Mouse (Mus musculus): ENCODE measurements around the gene H2afz. TPM values are rescaled to one million over a fixed set of nuclear protein-coding genes. Genes with fewer than 3 reads are reported as not detected.

Gene H2afz
- polyA plus RNA-seq, 1 experiment from 2014 or later = 1,983 TPM

- peaks cover 6% of the 10 kb centered on the region for H3K4me1 ChIP-seq (ENCODE audit: control insufficient read depth, insufficient read depth, low read length)
- no peaks in the 10 kb centered on the region for H3K9me3 ChIP-seq (replicated peaks; ENCODE audit: control insufficient read depth, low read length)
- peak; percentile 39 for DNase-seq (ENCODE audit: low spot score)
- peak overlapping the region; percentile 82 for H3K4me3 ChIP-seq (ENCODE audit: low read depth, low read length)
- ATAC-seq = no peak; the same call in 1 of the 2 replicates
- H3K4me2 ChIP-seq (ENCODE audit: low read length) = peak overlapping the region; percentile 81
- peaks cover 11% of the 10 kb centered on the region; the same call in 1 of the 2 replicates for H3K36me3 ChIP-seq (ENCODE audit: control insufficient read depth, insufficient read depth, low read length)
- H3K27me3 ChIP-seq (replicated peaks; ENCODE audit: control insufficient read depth, insufficient read depth, low read length) = no peaks in the 10 kb centered on the region
- peak overlapping the region; percentile 97 for H3K27ac ChIP-seq (ENCODE audit: low read depth, low read length)
- H3K9ac ChIP-seq (ENCODE audit: low read length) = peak overlapping the region; percentile 98
- WGBS = 3% methylated on average over 26 of the region's 26 CpGs
These were observed 4.0 kb downstream of the H2afz start for GRCm38 (mm10) chr3:137868094-137868913.

DNA sequence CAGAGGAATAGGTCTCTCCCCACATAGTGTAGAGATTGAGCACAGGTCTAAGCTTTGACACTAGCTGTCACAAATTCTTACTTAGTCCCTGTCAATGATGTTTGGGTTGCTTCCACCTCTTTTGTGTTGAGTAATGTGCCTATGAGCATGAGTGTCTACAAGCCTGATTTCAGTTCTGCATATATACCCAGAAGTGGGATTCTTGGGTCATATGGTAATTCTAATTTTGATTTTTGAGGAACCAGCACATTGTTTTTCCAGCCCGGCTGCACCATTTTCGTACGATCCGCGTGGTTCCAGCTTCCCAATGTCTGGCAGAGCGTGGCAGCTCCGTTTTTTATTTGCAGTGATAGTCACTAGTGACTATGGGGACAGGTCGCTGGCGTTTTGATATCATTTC is 5.1 kb downstream of the H2afz start:
- Histone ChIP-seq H3K9ac (ENCODE audit: low read length) (no peak overlapping the region), H3K36me3 (ENCODE audit: control insufficient read depth, insufficient read depth, low read length) (peaks cover 11% of the 10 kb centered on the region; the same call in 1 of the 2 replicates), H3K27ac (ENCODE audit: low read depth, low read length) (no peak overlapping the region), H3K4me2 (ENCODE audit: low read length) (no peak overlapping the region), H3K9me3 (replicated peaks; ENCODE audit: control insufficient read depth, low read length) (no peaks in the 10 kb centered on the region), H3K27me3 (replicated peaks; ENCODE audit: control insufficient read depth, insufficient read depth, low read length) (no peaks in the 10 kb centered on the region), H3K4me3 (ENCODE audit: low read depth, low read length) (no peak overlapping the region), H3K4me1 (ENCODE audit: control insufficient read depth, insufficient read depth, low read length) (peaks cover 6% of the 10 kb centered on the region)
- WGBS = 95% methylated on average over 9 of the region's 9 CpGs
- no peak for DNase-seq (ENCODE audit: low spot score)
- ATAC-seq = no peak

- Histone ChIP-seq H3K4me3 (ENCODE audit: low read depth, low read length) (no peak overlapping the region), H3K36me3 (ENCODE audit: control insufficient read depth, insufficient read depth, low read length) (no peaks in the 10 kb centered on the region), H3K9me3 (replicated peaks; ENCODE audit: control insufficient read depth, low read length) (no peaks in the 10 kb centered on the region), H3K9ac (ENCODE audit: low read length) (no peak overlapping the region), H3K4me1 (ENCODE audit: control insufficient read depth, insufficient read depth, low read length) (no peaks in the 10 kb centered on the region), H3K27me3 (replicated peaks; ENCODE audit: control insufficient read depth, insufficient read depth, low read length) (no peaks in the 10 kb centered on the region), H3K27ac (ENCODE audit: low read depth, low read length) (no peak overlapping the region), H3K4me2 (ENCODE audit: low read length) (no peak overlapping the region)
- DNase-seq (ENCODE audit: low spot score) = no peak
- no peak for ATAC-seq
- 94% methylated on average over 3 of the region's 3 CpGs for WGBS
These were observed 15.0 kb downstream of the H2afz start for GRCm38 (mm10) chr3:137879313-137879712.

- H3K27me3 ChIP-seq (replicated peaks; ENCODE audit: control insufficient read depth, insufficient read depth, low read length) = no peaks in the 10 kb centered on the region
- DNase-seq (ENCODE audit: low spot score) (no peak), ATAC-seq (no peak)
- H3K4me3 ChIP-seq (ENCODE audit: low read depth, low read length) = no peak overlapping the region
- H3K4me2 ChIP-seq (ENCODE audit: low read length) = no peak overlapping the region
- WGBS = 71% methylated on average over 4 of the region's 4 CpGs
- no peak overlapping the region for H3K9ac ChIP-seq (ENCODE audit: low read length)
- H3K27ac ChIP-seq (ENCODE audit: low read depth, low read length) = no peak overlapping the region
- H3K36me3 ChIP-seq (ENCODE audit: control insufficient read depth, insufficient read depth, low read length) = no peaks in the 10 kb centered on the region
- H3K4me1 ChIP-seq (ENCODE audit: control insufficient read depth, insufficient read depth, low read length) = no peaks in the 10 kb centered on the region
- H3K9me3 ChIP-seq (replicated peaks; ENCODE audit: control insufficient read depth, low read length) = no peaks in the 10 kb centered on the region
These were observed 15.9 kb downstream of the H2afz start for GRCm38 (mm10) chr3:137880109-137880748.

GRCm38 (mm10) chr3:137881093-137881492 is 16.8 kb downstream of the H2afz start:
- no peak for ATAC-seq
- H3K27me3 ChIP-seq (replicated peaks; ENCODE audit: control insufficient read depth, insufficient read depth, low read length) = no peaks in the 10 kb centered on the region
- DNase-seq (ENCODE audit: low spot score) = no peak
- no peaks in the 10 kb centered on the region for H3K4me1 ChIP-seq (ENCODE audit: control insufficient read depth, insufficient read depth, low read length)
- no peak overlapping the region for H3K9ac ChIP-seq (ENCODE audit: low read length)
- no peaks in the 10 kb centered on the region for H3K9me3 ChIP-seq (replicated peaks; ENCODE audit: control insufficient read depth, low read length)
- no peak overlapping the region for H3K27ac ChIP-seq (ENCODE audit: low read depth, low read length)
- no peak overlapping the region for H3K4me2 ChIP-seq (ENCODE audit: low read length)
- 90% methylated on average over 5 of the region's 5 CpGs for WGBS
- H3K36me3 ChIP-seq (ENCODE audit: control insufficient read depth, insufficient read depth, low read length) = no peaks in the 10 kb centered on the region
- H3K4me3 ChIP-seq (ENCODE audit: low read depth, low read length) = no peak overlapping the region

DNA sequence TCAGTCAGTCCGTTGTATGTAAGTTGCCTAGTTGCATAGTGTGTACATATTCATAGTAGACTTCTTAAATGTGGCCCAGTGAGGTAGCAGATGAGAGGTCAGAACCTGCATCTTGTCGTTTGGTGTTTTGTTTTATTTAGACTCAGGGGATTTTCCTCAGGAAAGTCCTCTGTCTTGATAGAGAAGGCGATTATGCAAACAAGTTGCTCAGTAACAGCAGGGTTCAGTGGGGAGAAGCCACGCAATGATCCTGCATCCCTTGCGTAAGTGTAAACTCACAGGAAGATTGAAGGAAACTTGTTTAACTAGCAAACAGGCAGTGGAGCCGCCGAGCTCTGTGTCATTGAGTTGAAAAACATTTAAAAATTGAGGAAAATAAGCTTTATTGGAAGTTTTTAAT is 23.7 kb downstream of the H2afz start:
- no peak overlapping the region for H3K4me2 ChIP-seq (ENCODE audit: low read length)
- H3K9me3 ChIP-seq (replicated peaks; ENCODE audit: control insufficient read depth, low read length) = no peaks in the 10 kb centered on the region
- H3K27me3 ChIP-seq (replicated peaks; ENCODE audit: control insufficient read depth, insufficient read depth, low read length) = no peaks in the 10 kb centered on the region
- DNase-seq (ENCODE audit: low spot score) = no peak
- peaks cover 11% of the 10 kb centered on the region; the same call in 1 of the 2 replicates for H3K36me3 ChIP-seq (ENCODE audit: control insufficient read depth, insufficient read depth, low read length)
- no peak for ATAC-seq
- H3K4me1 ChIP-seq (ENCODE audit: control insufficient read depth, insufficient read depth, low read length) = no peaks in the 10 kb centered on the region; the same call in 1 of the 2 replicates
- H3K27ac ChIP-seq (ENCODE audit: low read depth, low read length) = no peak overlapping the region
- no peak overlapping the region for H3K9ac ChIP-seq (ENCODE audit: low read length)
- H3K4me3 ChIP-seq (ENCODE audit: low read depth, low read length) = no peak overlapping the region
- 51% methylated on average over 7 of the region's 7 CpGs for WGBS

DNA sequence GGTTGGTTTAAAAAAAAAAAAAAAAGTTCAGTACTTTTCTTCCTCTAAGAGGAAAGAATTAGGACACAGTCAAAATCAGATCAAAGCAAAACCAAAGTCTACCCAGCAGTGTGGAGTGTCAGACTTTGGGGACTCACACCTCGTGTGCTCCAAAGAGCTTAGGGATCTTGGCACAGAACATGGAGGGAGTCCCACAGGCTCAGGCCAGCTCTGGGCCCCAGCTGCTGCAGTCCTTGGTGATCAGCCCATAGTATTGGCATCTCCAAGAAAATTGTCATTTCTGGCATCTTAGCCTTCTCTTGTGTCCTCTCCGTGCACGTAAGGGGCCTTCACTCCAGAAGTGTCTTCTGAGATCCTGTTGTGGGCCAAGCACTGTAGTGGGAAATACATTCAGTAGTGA is 26.8 kb downstream of the H2afz start:
- no peak for DNase-seq (ENCODE audit: low spot score)
- 83% methylated on average over 3 of the region's 3 CpGs for WGBS

GRCm38 (mm10) chr3:137892118-137892517 is 27.8 kb downstream of the H2afz start:
- peaks cover 27% of the 10 kb centered on the region; the same call in 1 of the 2 replicates for H3K36me3 ChIP-seq (ENCODE audit: control insufficient read depth, insufficient read depth, low read length)
- H3K9ac ChIP-seq (ENCODE audit: low read length) = no peak overlapping the region
- H3K4me2 ChIP-seq (ENCODE audit: low read length) = no peak overlapping the region
- H3K4me1 ChIP-seq (ENCODE audit: control insufficient read depth, insufficient read depth, low read length) = no peaks in the 10 kb centered on the region; the same call in 1 of the 2 replicates
- H3K27ac ChIP-seq (ENCODE audit: low read depth, low read length) = no peak overlapping the region
- DNase-seq (ENCODE audit: low spot score) = no peak
- no peaks in the 10 kb centered on the region for H3K9me3 ChIP-seq (replicated peaks; ENCODE audit: control insufficient read depth, low read length)
- ATAC-seq = peak; percentile 50
- WGBS = 74% methylated on average over 4 of the region's 4 CpGs
- H3K27me3 ChIP-seq (replicated peaks; ENCODE audit: control insufficient read depth, insufficient read depth, low read length) = no peaks in the 10 kb centered on the region
- H3K4me3 ChIP-seq (ENCODE audit: low read depth, low read length) = no peak overlapping the region

More for the DNA sequence above, 26.8 kb downstream of the H2afz start:
- ATAC-seq = no peak
- no peak overlapping the region for H3K9ac ChIP-seq (ENCODE audit: low read length)
- H3K4me3 ChIP-seq (ENCODE audit: low read depth, low read length) = no peak overlapping the region
- H3K4me1 ChIP-seq (ENCODE audit: control insufficient read depth, insufficient read depth, low read length) = no peaks in the 10 kb centered on the region; the same call in 1 of the 2 replicates
- no peak overlapping the region for H3K4me2 ChIP-seq (ENCODE audit: low read length)
- no peak overlapping the region for H3K27ac ChIP-seq (ENCODE audit: low read depth, low read length)
- peaks cover 24% of the 10 kb centered on the region; the same call in 1 of the 2 replicates for H3K36me3 ChIP-seq (ENCODE audit: control insufficient read depth, insufficient read depth, low read length)
- H3K9me3 ChIP-seq (replicated peaks; ENCODE audit: control insufficient read depth, low read length) = no peaks in the 10 kb centered on the region
- no peaks in the 10 kb centered on the region for H3K27me3 ChIP-seq (replicated peaks; ENCODE audit: control insufficient read depth, insufficient read depth, low read length)

DNA sequence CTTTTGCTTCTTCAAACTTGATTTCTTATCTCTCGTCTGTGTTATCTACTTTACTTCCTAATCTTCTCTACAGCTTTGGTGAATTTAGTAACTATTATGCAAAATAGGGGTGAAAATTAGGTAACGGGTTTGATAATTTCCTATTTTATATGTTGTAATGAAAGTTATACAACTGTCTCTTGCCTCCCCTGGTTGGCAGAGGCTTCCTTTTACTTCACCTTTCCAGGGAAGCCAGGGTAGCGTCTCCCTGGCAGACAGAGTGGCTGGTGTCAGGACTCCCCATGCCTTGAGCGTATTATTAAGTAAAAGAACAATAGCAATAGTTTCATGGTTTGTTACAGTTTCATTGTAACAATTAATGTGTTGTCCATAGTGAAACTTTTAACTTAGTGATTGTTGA is 29.5 kb downstream of the H2afz start:
- no peak for DNase-seq (ENCODE audit: low spot score)

More for the DNA sequence above, 29.5 kb downstream of the H2afz start:
- peaks cover 27% of the 10 kb centered on the region; the same call in 1 of the 2 replicates for H3K36me3 ChIP-seq (ENCODE audit: control insufficient read depth, insufficient read depth, low read length)
- 81% methylated on average over 4 of the region's 4 CpGs for WGBS
- H3K27me3 ChIP-seq (replicated peaks; ENCODE audit: control insufficient read depth, insufficient read depth, low read length) = no peaks in the 10 kb centered on the region
- H3K4me1 ChIP-seq (ENCODE audit: control insufficient read depth, insufficient read depth, low read length) = no peaks in the 10 kb centered on the region; the same call in 1 of the 2 replicates
- no peak for ATAC-seq
- no peaks in the 10 kb centered on the region for H3K9me3 ChIP-seq (replicated peaks; ENCODE audit: control insufficient read depth, low read length)
- no peak overlapping the region for H3K9ac ChIP-seq (ENCODE audit: low read length)
- no peak overlapping the region for H3K27ac ChIP-seq (ENCODE audit: low read depth, low read length)
- H3K4me3 ChIP-seq (ENCODE audit: low read depth, low read length) = no peak overlapping the region
- no peak overlapping the region for H3K4me2 ChIP-seq (ENCODE audit: low read length)
